Mouse (Mus musculus) kidney, adult 2 months (tissue): ENCODE data around the gene Onecut1.

Experiments used
- CTCF ChIP-seq: fragments of 200-500 bp; conservative IDR thresholded peaks from 2 replicates; pipeline ENCODE4 v1.5.1; 2011; ENCODE audit warnings: low read depth, mild to moderate bottlenecking, control low read depth, low read length, moderate library complexity, mixed read lengths; ENCODE audit not compliant: insufficient read depth, insufficient read length
- POLR2A ChIP-seq: fragments of 200-500 bp; IDR thresholded peaks from one replicate; pipeline ENCODE4 v1.6.1; 2011; ENCODE audit warnings: low read depth, low read length, control low read depth

GRCm38 (mm10) chr9:74846867-74847830 lies 14.6 kb upstream of the Onecut1 start:
- no peak for TF ChIP-seq POLR2A
- TF ChIP-seq CTCF = no peak
